Mouse (Mus musculus): ENCODE results near the gene Il9r. TPM values are rescaled to one million over a fixed set of nuclear protein-coding genes. Genes with fewer than 3 reads are reported as not detected.

Il9r gene
- 0.07 and 0.09 TPM in 2 replicates for polyA plus RNA-seq (2015; fragmentation: Nextera tagmentation; extraction: Ambion mirVana)

DNA sequence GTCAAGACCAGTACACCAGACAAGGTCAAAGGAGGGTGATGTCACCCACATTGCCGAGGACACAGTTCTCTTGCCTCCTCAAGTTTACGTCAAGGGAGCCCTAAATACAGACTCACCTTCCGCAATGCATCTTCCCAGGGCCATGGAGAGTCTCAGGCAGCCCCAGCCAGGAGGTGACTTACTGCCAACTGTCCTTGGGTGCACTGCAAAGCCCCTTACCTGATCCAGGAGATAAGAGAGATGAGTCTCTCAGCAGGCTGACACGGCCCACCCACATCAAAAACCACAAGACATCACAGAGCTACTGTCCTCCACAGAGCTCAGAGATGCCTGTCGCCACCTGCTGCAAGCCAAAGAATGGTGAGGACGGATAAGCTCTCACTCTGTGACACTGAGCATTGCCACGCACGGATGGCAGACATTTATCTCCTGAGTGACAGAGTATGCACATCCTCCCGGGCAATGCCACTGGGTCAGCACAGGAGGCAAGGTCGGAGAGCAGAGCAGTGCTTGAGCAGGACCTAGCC lies at the start of gene Il9r:
TSS of gene Il9r (minus strand) at position 205 of the 527 bp plus-strand sequence.
- no peak for ATAC-seq (ENCODE audit: insufficient read depth, low FRiP score)
- WGBS, result 58% methylated on average over 10 of the region's 10 CpGs

GRCm38 (mm10) chr11:32248350-32248749 lies 48.3 kb upstream of the Il9r start:
- H3K4me2 ChIP-seq (ENCODE audit: low read depth, low read length), result no peak overlapping the region
- peaks cover 4% of the 10 kb centered on the region; the same call in 1 of the 2 replicates for H3K4me1 ChIP-seq (ENCODE audit: control insufficient read depth, insufficient read depth, low read length)
- H3K4me3 ChIP-seq (replicated peaks; ENCODE audit: low read length), result no peak overlapping the region
- H3K36me3 ChIP-seq (ENCODE audit: control insufficient read depth, insufficient read depth, low read length), result no peaks in the 10 kb centered on the region
- ATAC-seq (ENCODE audit: insufficient read depth, low FRiP score), result no peak
- H3K9me3 ChIP-seq (replicated peaks; ENCODE audit: control insufficient read depth, low read length), result no peaks in the 10 kb centered on the region
- WGBS, result 68% methylated on average over 3 of the region's 3 CpGs
- no peaks in the 10 kb centered on the region for H3K27me3 ChIP-seq (ENCODE audit: control insufficient read depth, insufficient read depth, low read length)
- no peak overlapping the region for H3K9ac ChIP-seq (ENCODE audit: low read length)
- H3K27ac ChIP-seq (ENCODE audit: low read length), result no peak overlapping the region

More for the DNA sequence above, at the start of gene Il9r:
- Histone ChIP-seq H3K4me2 (ENCODE audit: low read depth, low read length) (no peak within 1 kb of the TSS), H3K36me3 (ENCODE audit: control insufficient read depth, insufficient read depth, low read length) (no peaks in the 10 kb centered on the region), H3K27me3 (ENCODE audit: control insufficient read depth, insufficient read depth, low read length) (no peaks in the 10 kb centered on the region), H3K9ac (ENCODE audit: low read length) (no peak within 1 kb of the TSS; the same call in 1 of the 2 replicates), H3K4me3 (replicated peaks; ENCODE audit: low read length) (no peak within 1 kb of the TSS), H3K4me1 (ENCODE audit: control insufficient read depth, insufficient read depth, low read length) (0 out of 2 replicates have a peak, but pooled peaks cover 3% of the 10 kb centered on the region), H3K27ac (ENCODE audit: low read length) (no peak within 1 kb of the TSS), H3K9me3 (replicated peaks; ENCODE audit: control insufficient read depth, low read length) (no peaks in the 10 kb centered on the region)

DNA sequence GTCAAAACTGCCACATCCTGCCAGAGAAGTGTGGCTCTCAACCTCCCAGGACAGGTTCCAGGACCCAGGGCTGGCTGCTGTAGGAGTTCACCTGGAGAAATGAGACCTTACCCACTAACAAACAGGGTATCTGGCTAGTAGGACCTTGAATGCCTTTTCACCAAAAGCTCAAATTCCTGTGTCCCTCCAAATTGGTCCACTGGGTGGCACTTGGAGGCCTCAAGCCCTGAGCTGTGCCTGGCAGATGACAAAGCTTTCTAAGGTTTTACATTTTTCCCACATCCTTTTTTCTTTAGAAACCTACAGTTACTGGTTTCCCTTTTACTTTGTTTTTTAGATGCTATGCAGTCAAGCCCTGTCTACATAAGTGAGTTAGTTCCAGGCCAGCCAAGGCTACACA lies 47.0 kb upstream of the Il9r start:
- Histone ChIP-seq H3K9ac (ENCODE audit: low read length) (no peak overlapping the region), H3K4me2 (ENCODE audit: low read depth, low read length) (no peak overlapping the region), H3K36me3 (ENCODE audit: control insufficient read depth, insufficient read depth, low read length) (no peaks in the 10 kb centered on the region), H3K4me3 (replicated peaks; ENCODE audit: low read length) (no peak overlapping the region), H3K9me3 (replicated peaks; ENCODE audit: control insufficient read depth, low read length) (no peaks in the 10 kb centered on the region), H3K27ac (ENCODE audit: low read length) (no peak overlapping the region), H3K4me1 (ENCODE audit: control insufficient read depth, insufficient read depth, low read length) (peaks cover 8% of the 10 kb centered on the region; the same call in 1 of the 2 replicates), H3K27me3 (ENCODE audit: control insufficient read depth, insufficient read depth, low read length) (no peaks in the 10 kb centered on the region)
- no peak for ATAC-seq (ENCODE audit: insufficient read depth, low FRiP score)

DNA sequence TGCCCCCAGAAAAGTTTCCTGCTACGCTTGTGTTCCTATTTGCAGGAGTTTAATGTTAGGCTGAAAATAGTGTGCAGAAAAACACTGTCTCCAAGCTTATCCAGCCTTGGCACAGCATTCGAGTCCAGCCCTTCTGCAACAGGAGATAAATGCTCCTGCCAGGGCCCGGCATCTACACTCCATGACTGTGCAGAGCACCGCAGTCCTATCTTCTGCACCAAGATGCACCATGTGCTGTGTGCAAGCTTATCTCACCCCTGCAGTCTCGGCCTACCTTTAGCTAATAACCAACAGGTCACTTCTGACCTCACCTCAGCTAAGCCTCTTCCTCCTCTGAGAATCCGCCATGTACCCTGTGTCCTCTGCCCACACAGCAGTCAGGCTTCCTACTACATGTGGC lies 45.5 kb upstream of the Il9r start:
- H3K36me3 ChIP-seq (ENCODE audit: control insufficient read depth, insufficient read depth, low read length), result 0 out of 2 replicates have a peak, but pooled peaks cover 2% of the 10 kb centered on the region
- H3K4me3 ChIP-seq (replicated peaks; ENCODE audit: low read length), result no peak overlapping the region
- no peak overlapping the region for H3K27ac ChIP-seq (ENCODE audit: low read length)
- no peak overlapping the region for H3K9ac ChIP-seq (ENCODE audit: low read length)
- WGBS, result 90% methylated on average over 6 of the region's 6 CpGs
- no peaks in the 10 kb centered on the region for H3K27me3 ChIP-seq (ENCODE audit: control insufficient read depth, insufficient read depth, low read length)
- peak; percentile 70; the same call in 1 of the 2 replicates for ATAC-seq (ENCODE audit: insufficient read depth, low FRiP score)
- peaks cover 8% of the 10 kb centered on the region; the same call in 1 of the 2 replicates for H3K4me1 ChIP-seq (ENCODE audit: control insufficient read depth, insufficient read depth, low read length)
- H3K4me2 ChIP-seq (ENCODE audit: low read depth, low read length), result no peak overlapping the region
- no peaks in the 10 kb centered on the region for H3K9me3 ChIP-seq (replicated peaks; ENCODE audit: control insufficient read depth, low read length)

DNA sequence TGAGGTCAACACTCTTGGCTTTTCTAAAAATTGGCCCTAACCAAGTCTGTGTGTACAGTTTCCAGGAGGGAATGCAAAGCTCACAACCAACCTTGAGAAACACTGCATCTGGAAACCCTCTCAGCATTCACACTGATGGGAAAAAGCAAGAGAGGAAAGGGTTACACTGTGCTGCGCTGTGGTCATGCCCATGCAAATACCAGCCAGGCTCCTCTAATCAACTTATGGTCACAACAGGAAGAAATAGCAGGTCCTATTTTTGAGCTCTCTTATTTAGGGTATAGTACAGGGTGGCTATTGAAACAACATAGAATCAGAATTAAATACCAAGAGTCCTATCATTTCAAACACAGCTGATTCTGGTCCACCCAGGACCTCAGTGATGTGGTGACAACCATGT lies 44.5 kb upstream of the Il9r start:
- Histone ChIP-seq H3K27me3 (ENCODE audit: control insufficient read depth, insufficient read depth, low read length) (no peaks in the 10 kb centered on the region), H3K4me2 (ENCODE audit: low read depth, low read length) (no peak overlapping the region), H3K27ac (ENCODE audit: low read length) (peak overlapping the region; percentile 60), H3K9me3 (replicated peaks; ENCODE audit: control insufficient read depth, low read length) (no peaks in the 10 kb centered on the region), H3K4me3 (replicated peaks; ENCODE audit: low read length) (no peak overlapping the region), H3K4me1 (ENCODE audit: control insufficient read depth, insufficient read depth, low read length) (peaks cover 8% of the 10 kb centered on the region; the same call in 1 of the 2 replicates), H3K36me3 (ENCODE audit: control insufficient read depth, insufficient read depth, low read length) (0 out of 2 replicates have a peak, but pooled peaks cover 10% of the 10 kb centered on the region), H3K9ac (ENCODE audit: low read length) (no peak overlapping the region)
- WGBS, result 89% methylated on average over 1 of the region's 1 CpGs
- no peak for ATAC-seq (ENCODE audit: insufficient read depth, low FRiP score)

DNA sequence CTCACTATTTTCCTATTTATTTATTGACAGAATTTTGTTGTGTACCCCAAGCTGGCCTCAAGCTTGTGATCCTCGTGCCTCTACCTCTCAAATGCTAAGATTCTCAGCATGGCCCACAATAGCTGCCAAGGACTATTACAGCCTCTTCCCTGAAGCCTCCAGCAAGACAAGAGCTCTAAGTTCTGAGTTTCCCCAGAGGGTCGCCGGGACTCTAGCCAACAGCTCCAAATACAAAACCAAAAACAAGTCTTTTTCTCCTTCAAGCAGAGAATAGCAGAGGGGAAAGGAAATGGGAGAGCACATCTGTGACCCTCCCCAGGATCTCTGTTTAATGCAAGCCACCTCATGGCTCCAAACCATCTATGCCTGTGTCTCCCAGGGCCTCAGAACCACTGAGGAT lies 44.0 kb upstream of the Il9r start:
- no peak overlapping the region for H3K4me3 ChIP-seq (replicated peaks; ENCODE audit: low read length)
- no peaks in the 10 kb centered on the region for H3K27me3 ChIP-seq (ENCODE audit: control insufficient read depth, insufficient read depth, low read length)
- no peak overlapping the region for H3K9ac ChIP-seq (ENCODE audit: low read length)
- H3K4me2 ChIP-seq (ENCODE audit: low read depth, low read length), result no peak overlapping the region
- H3K4me1 ChIP-seq (ENCODE audit: control insufficient read depth, insufficient read depth, low read length), result peaks cover 8% of the 10 kb centered on the region; the same call in 1 of the 2 replicates
- no peaks in the 10 kb centered on the region for H3K9me3 ChIP-seq (replicated peaks; ENCODE audit: control insufficient read depth, low read length)
- WGBS, result 63% methylated on average over 3 of the region's 3 CpGs
- 0 out of 2 replicates have a peak, but pooled peaks cover 14% of the 10 kb centered on the region for H3K36me3 ChIP-seq (ENCODE audit: control insufficient read depth, insufficient read depth, low read length)
- peak overlapping the region; percentile 60 for H3K27ac ChIP-seq (ENCODE audit: low read length)
- ATAC-seq (ENCODE audit: insufficient read depth, low FRiP score), result no peak

- Histone ChIP-seq H3K4me3 (replicated peaks; ENCODE audit: low read length) (no peak overlapping the region), H3K9me3 (replicated peaks; ENCODE audit: control insufficient read depth, low read length) (no peaks in the 10 kb centered on the region), H3K36me3 (ENCODE audit: control insufficient read depth, insufficient read depth, low read length) (0 out of 2 replicates have a peak, but pooled peaks cover 14% of the 10 kb centered on the region), H3K27me3 (ENCODE audit: control insufficient read depth, insufficient read depth, low read length) (no peaks in the 10 kb centered on the region), H3K27ac (ENCODE audit: low read length) (peak overlapping the region; percentile 60; the same call in 1 of the 2 replicates), H3K4me2 (ENCODE audit: low read depth, low read length) (no peak overlapping the region), H3K9ac (ENCODE audit: low read length) (no peak overlapping the region), H3K4me1 (ENCODE audit: control insufficient read depth, insufficient read depth, low read length) (peaks cover 8% of the 10 kb centered on the region; the same call in 1 of the 2 replicates)
- WGBS, result 64% methylated on average over 7 of the region's 7 CpGs
- no peak for ATAC-seq (ENCODE audit: insufficient read depth, low FRiP score)
These were observed 43.3 kb upstream of the Il9r start for GRCm38 (mm10) chr11:32243205-32243955.

DNA sequence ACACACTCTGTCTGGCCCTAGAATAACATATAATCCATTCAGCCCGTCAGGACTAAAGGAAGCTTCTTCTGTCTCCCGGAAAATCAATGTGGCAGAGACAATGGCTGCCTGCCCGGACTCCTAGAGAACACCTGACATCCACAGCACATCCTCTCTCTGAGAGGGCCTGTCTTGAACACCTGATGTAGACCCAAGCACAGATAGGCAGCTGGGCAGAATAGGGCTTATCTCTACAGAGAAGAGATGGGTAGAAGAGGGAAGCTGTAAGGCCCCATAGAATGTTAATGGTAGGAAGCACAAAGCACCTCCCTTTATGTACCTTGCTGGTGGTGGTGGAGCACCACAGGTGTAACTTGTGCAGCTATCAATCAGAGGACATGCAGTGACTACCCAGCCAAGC lies 42.1 kb upstream of the Il9r start:
- Histone ChIP-seq H3K4me1 (ENCODE audit: control insufficient read depth, insufficient read depth, low read length) (peaks cover 8% of the 10 kb centered on the region; the same call in 1 of the 2 replicates), H3K4me2 (ENCODE audit: low read depth, low read length) (no peak overlapping the region), H3K36me3 (ENCODE audit: control insufficient read depth, insufficient read depth, low read length) (0 out of 2 replicates have a peak, but pooled peaks cover 14% of the 10 kb centered on the region), H3K9ac (ENCODE audit: low read length) (no peak overlapping the region), H3K27ac (ENCODE audit: low read length) (no peak overlapping the region), H3K4me3 (replicated peaks; ENCODE audit: low read length) (no peak overlapping the region), H3K9me3 (replicated peaks; ENCODE audit: control insufficient read depth, low read length) (no peaks in the 10 kb centered on the region), H3K27me3 (ENCODE audit: control insufficient read depth, insufficient read depth, low read length) (no peaks in the 10 kb centered on the region)
- 89% methylated on average over 3 of the region's 3 CpGs for WGBS
- no peak for ATAC-seq (ENCODE audit: insufficient read depth, low FRiP score)

DNA sequence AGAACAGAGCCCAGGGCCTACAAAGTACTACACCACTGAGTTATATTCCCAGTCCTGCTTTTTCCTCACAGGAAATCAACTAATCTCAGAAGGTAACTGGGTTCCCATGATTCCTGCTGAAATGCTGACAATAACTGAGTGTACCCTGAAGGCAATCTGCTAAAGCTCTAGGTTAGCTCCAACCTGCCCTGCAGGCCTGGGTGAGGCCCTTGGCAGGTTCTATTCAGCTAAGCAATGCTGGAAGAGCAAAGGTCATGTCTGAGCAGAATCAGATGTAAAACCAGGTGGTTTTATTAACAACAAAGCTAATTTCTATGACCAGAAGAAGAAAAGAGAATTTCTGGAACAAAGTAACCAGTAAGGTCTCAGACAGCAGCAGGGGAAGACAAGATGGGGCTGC lies 41.3 kb upstream of the Il9r start:
- no peak overlapping the region for H3K9ac ChIP-seq (ENCODE audit: low read length)
- H3K36me3 ChIP-seq (ENCODE audit: control insufficient read depth, insufficient read depth, low read length), result 0 out of 2 replicates have a peak, but pooled peaks cover 14% of the 10 kb centered on the region

More for the DNA sequence above, 41.3 kb upstream of the Il9r start:
- Histone ChIP-seq H3K27me3 (ENCODE audit: control insufficient read depth, insufficient read depth, low read length) (no peaks in the 10 kb centered on the region), H3K4me1 (ENCODE audit: control insufficient read depth, insufficient read depth, low read length) (peaks cover 9% of the 10 kb centered on the region; the same call in 1 of the 2 replicates), H3K9me3 (replicated peaks; ENCODE audit: control insufficient read depth, low read length) (no peaks in the 10 kb centered on the region), H3K4me2 (ENCODE audit: low read depth, low read length) (no peak overlapping the region), H3K4me3 (replicated peaks; ENCODE audit: low read length) (no peak overlapping the region), H3K27ac (ENCODE audit: low read length) (no peak overlapping the region)
- ATAC-seq (ENCODE audit: insufficient read depth, low FRiP score), result no peak

Measured in stomach, embryonic 16.5 days (tissue).